Mouse (Mus musculus): Measurements from ENCODE around the gene Dscaml1. TPM values are rescaled to one million over a fixed set of nuclear protein-coding genes. Genes with fewer than 3 reads are reported as not detected.

Dscaml1 gene
- polyA plus RNA-seq, 2 experiments from 2014 or later: not detected

DNA sequence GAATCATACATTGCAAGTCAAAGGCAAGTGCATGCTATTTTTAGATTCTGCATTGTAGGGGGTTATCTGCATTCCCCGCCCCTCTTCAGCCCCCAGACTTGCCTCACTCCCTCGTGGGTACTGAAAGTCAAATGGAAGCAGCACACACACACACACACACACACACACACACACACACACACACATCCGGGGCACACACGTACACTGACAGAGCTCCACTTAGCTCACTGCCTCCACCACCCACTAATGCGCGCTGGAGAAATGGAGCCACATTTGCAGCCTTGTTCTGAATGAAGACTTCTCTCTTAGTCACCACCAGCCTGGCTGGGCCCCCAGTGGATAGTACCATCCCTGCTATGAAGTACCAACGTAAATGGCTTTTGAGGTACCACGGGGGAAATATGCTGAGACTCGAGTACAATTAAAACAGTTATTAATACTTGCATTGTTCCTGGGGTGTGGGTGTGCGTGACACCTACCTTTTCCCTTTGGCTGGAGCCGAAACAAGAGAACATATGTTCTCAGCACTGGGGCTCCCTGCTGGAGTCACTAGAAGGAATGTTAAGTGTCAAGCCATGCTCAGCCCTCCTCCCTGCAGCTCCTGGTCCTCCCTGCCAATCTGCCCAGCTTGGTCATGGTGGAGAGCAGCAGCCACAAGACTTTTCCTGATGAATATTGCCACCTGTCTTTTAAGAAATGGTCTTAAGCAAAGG, 91.7 kb downstream of the Dscaml1 start:
- ATAC-seq: no peak

- ATAC-seq: no peak
Measured at GRCm38 (mm10) chr9:45519841-45520240, 93.4 kb downstream of the Dscaml1 start.

GRCm38 (mm10) chr9:45522866-45523265, 96.4 kb downstream of the Dscaml1 start:
- no peak for ATAC-seq

DNA sequence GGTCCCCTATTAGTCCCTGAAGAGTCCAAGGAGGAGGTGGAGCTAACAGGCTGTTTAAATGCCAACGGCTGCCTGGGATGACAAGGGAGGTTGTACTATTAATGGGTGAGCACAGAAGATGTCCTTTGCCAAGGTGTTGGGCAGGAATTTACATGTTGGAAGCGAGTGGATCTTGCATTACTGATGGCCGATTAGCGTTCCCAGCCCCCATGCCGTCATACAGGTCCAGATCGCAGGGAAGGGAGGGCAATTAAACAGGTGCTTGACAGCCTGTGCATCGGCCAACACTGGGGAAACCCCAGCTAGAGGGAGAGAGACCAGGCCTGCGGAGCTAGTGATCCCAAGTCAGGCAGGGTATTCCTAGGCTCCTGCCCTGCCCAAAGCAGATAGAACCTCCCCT, 98.1 kb downstream of the Dscaml1 start:
- ATAC-seq: no peak

- ATAC-seq: no peak
Measured at GRCm38 (mm10) chr9:45533253-45533652, 106.8 kb downstream of the Dscaml1 start.

DNA sequence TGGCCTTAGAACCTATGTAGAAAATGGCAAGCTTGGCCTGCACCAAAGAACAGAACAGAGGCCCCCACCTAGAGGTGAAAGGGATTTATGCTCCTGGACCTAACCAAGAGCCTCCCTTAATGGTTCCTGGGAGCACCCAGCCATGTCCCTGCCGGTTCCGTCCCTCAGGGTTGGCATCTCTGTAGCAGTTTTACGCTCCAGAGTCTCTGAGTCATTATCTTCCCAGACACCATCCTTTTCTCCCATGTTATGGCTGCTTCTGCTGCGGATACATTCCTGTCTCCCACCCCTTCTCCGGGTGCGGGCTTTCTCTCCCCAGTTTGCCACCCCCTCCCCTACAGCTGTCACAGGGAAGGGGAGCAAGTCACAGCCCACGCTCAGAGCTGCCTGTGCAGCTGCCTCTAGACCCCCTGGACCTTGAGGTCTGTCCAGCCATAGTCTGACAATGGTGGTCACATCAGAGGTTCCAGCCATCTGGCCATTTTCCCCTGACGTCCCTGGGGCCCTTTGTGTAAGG, 108.1 kb downstream of the Dscaml1 start:
- ATAC-seq: no peak

GRCm38 (mm10) chr9:45537649-45538048, 111.2 kb downstream of the Dscaml1 start:
- no peak for ATAC-seq

GRCm38 (mm10) chr9:45539265-45540044, 113.0 kb downstream of the Dscaml1 start:
- ATAC-seq: no peak

DNA sequence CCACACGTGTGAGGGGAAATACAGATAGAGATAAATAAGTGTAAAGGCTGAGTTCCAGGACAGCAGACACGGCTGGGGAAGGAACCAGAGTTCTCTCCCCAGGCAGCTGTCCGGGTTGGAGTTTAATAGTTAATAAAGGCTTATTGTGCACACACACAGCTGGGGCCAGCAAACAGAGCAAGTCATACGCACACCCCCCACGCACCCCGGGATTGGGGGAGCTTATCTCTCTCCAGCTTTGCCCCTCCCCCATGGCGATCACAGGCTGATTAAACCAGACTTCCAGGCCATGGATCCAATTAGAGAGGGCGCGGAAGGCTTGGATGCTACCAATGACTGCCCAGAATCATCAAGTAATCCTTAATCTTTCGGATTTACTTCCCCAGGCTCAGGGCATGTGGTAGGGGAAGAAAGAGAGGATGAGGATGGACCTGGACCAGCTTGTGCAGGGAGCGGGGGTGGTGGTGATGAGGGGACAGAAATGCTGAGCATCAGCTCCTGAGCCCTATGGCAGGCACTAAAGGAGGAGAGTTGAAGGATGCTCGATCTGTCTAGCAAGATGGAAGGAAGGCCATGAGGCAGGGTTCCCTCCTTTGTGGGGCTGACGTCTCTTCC, 119.7 kb downstream of the Dscaml1 start:
- no peak for ATAC-seq

- ATAC-seq: no peak
Measured at GRCm38 (mm10) chr9:45546902-45547578, 120.6 kb downstream of the Dscaml1 start.

GRCm38 (mm10) chr9:45549796-45550195, 123.4 kb downstream of the Dscaml1 start:
- no peak for ATAC-seq

- ATAC-seq: no peak
Measured at GRCm38 (mm10) chr9:45550210-45550609, 123.8 kb downstream of the Dscaml1 start.

- ATAC-seq: no peak
Measured at GRCm38 (mm10) chr9:45550662-45551061, 124.2 kb downstream of the Dscaml1 start.

GRCm38 (mm10) chr9:45555036-45555826, 128.8 kb downstream of the Dscaml1 start:
- ATAC-seq: no peak

DNA sequence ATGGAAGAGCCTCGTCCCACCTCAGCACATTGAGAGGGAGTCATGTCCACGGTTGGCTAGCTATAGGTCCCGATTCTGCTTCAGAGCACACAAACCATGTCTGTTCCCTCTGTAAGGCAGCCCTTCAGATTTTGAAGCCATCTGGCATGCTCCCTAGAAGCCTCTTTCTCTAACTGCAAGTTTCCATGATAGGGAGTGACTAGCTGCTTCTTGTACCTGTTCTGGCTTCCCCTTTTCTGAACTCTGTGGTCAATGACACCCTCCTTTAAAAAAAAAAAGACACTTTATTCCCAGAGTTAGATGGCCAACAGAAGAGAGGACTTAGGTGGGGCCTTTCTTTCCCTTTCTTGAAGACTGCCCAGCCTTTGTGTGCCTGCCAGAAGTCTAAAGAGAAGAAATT, 130.5 kb downstream of the Dscaml1 start:
- no peak for ATAC-seq

- no peak for ATAC-seq
Measured at GRCm38 (mm10) chr9:45560987-45561386, 134.6 kb downstream of the Dscaml1 start.

DNA sequence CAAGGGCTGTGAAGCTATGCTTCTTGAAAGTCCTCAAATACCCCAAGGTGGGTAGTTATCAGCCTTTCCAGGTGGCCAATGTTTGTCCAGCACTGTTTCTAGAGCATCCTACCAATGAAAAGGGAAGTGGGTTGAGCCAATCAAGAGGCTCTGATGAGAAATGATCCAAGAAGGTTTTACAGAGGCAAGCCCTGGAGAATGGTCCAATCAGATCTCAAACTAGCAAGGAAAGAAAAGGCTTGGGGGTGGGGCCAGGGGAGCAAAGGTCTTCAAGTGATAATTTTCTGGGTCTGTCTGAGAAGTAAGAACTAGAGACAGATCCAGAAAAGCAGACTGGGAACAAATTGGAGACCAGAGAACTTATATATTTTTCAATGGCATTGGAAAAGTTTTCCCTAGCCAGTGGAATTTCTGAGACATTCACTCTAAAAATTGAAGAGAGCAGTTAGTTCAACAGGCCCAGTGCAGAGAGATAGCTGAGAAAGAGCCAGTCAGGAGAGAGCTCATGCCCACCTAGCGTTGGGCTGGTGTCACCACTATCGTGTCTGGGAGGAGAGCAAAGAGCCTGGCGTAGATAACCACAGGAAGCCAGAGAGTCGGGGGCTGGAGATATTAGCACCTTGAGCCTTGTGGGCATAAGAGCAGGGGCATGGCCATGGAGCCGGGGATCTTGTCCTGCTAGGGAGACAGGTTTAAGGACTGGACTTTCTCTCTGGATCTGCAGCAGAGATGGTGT, 140.6 kb downstream of the Dscaml1 start:
- ATAC-seq: no peak

- ATAC-seq: no peak
Measured at GRCm38 (mm10) chr9:45569680-45570079, 143.3 kb downstream of the Dscaml1 start.

GRCm38 (mm10) chr9:45570346-45570745, 143.9 kb downstream of the Dscaml1 start:
- ATAC-seq: no peak

DNA sequence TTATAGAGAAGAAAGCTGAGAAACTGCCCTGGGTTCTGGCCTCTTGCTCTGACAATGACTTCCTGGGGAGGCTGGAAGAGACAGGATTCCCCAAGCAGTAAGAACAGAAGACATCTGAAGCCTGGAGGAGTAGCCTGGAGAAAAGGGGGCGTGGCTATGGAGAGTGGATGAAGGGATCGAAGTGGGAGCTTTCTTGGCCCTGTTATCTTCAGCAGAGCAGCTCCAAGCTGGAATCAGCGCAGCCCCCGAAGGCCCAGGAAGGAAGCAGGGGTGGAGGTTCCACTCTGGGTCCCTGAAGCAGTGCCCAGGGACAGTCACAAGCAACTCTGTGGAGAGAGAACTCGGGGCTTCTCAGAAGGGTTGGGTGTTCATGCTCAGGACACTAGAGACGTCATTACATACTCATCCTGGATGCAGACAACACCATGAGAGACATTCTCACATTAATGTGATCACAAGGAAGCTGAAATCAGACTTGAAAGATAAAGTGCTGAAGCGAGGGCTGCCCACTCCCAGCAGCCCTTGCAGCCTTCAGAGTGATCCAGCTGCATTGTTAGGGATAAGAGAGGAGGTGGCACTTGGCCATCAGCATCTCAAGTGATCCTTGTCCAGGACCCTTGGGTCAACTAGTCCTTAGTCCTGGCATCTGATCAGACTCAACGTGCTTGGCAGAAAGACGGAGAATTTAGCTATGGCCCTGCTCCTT, 146.5 kb downstream of the Dscaml1 start:
- ATAC-seq: no peak

- no peak for ATAC-seq
Measured at GRCm38 (mm10) chr9:45573493-45573815, 147.0 kb downstream of the Dscaml1 start.

Measured in activated CD4-positive, CD25-positive, alpha-beta regulatory T cell, adult 4 months (primary cell).